In the genomic region with DNA sequence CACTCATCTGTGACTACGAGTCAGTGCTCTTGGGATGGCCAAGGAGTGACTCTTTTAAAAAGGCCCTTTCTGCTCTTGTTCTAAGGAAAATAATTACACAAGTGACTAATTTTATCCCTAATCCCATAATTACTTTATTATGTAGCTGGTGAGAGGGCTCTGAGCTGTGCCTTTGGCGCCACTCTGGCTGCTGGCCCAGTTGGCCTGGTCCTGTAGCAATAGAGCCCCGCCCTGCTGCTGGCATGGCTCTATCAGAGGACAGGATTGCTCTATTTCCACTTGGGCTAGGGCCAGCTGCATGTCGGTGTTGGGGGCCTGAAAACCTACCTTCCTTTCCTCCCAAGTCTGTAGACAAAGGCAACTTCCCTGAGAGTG, we compare ENCODE assay signal across 10 mouse cellular contexts. TPM values are rescaled to one million over a fixed set of nuclear protein-coding genes. Genes with fewer than 3 reads are reported as not detected.
DNase-seq lines count a peak whose midpoint lies in the region; ATAC-seq and TF ChIP-seq lines count a peak whose summit lies in the region.
"Had no signal": no experiment of that assay in that cellular context is flagged by ENCODE, and none has a peak within 500 bp of the region (broad histone marks: within the 10 kb centered on the region; RNA-seq: fewer than 3 reads in every experiment).

No protein-coding gene starts in this region.

- no peaks in the 10 kb centered on the region for H3K27me3 ChIP-seq in intestine, embryonic 15.5 days (replicated peaks)
- H3K27me3 ChIP-seq in intestine, postnatal 0 days (replicated peaks; ENCODE audit: control insufficient read depth, insufficient read depth, low read length) = no peaks in the 10 kb centered on the region
- H3K27me3 ChIP-seq in intestine, embryonic 16.5 days (replicated peaks; ENCODE audit: control insufficient read depth, insufficient read depth, low read length) = no peaks in the 10 kb centered on the region
- H3K27me3 ChIP-seq: midbrain, embryonic 15.5 days had no signal

- peak; percentile 37 for DNase-seq in 3T3-L1 (ENCODE audit: low read depth, low spot score)
- DNase-seq in Muller cell, postnatal 12 days (ENCODE audit: inconsistent ontology term) = peak; percentile 51
- no peak for DNase-seq in embryo, embryonic 10.5 days (ENCODE audit: low spot score)
- no peak for DNase-seq in layer of hippocampus, postnatal 14 days (ENCODE audit: low spot score in 2 of 2)
- DNase-seq: cerebellum, postnatal 36 days had no signal

- no peak overlapping the region for H3K9ac ChIP-seq in intestine, embryonic 15.5 days
- no peak overlapping the region for H3K9ac ChIP-seq in intestine, postnatal 0 days (ENCODE audit: low read depth, low read length)
- H3K9ac ChIP-seq in intestine, embryonic 16.5 days (ENCODE audit: low read depth, low read length) = no peak overlapping the region
- H3K9ac ChIP-seq: midbrain, embryonic 15.5 days had no signal

- no peak overlapping the region for H3K4me2 ChIP-seq in intestine, embryonic 15.5 days (replicated peaks)
- H3K4me2 ChIP-seq in intestine, postnatal 0 days (replicated peaks; ENCODE audit: low read depth) = no peak overlapping the region
- H3K4me2 ChIP-seq in intestine, embryonic 16.5 days (ENCODE audit: low read depth, low read length) = no peak overlapping the region
- H3K4me2 ChIP-seq: midbrain, embryonic 15.5 days had no signal

- peak; percentile 61; the same call in 1 of the 2 replicates for ATAC-seq in intestine, embryonic 15.5 days
- no peak for ATAC-seq in intestine, postnatal 0 days
- peak; percentile 65 for ATAC-seq in intestine, embryonic 16.5 days
- ATAC-seq: midbrain, embryonic 15.5 days had no signal

- H3K27ac ChIP-seq in intestine, embryonic 15.5 days = no peak overlapping the region
- no peak overlapping the region for H3K27ac ChIP-seq in intestine, postnatal 0 days (ENCODE audit: low read depth, low read length)
- H3K27ac ChIP-seq in intestine, embryonic 16.5 days (ENCODE audit: low read length) = no peak overlapping the region
- H3K27ac ChIP-seq: midbrain, embryonic 15.5 days had no signal

- no peaks in the 10 kb centered on the region for H3K36me3 ChIP-seq in intestine, embryonic 15.5 days
- no peaks in the 10 kb centered on the region; the same call in 1 of the 2 replicates for H3K36me3 ChIP-seq in intestine, postnatal 0 days (ENCODE audit: control insufficient read depth, insufficient read depth)
- no peaks in the 10 kb centered on the region for H3K36me3 ChIP-seq in intestine, embryonic 16.5 days (ENCODE audit: control insufficient read depth, insufficient read depth, low read length)
- H3K36me3 ChIP-seq: midbrain, embryonic 15.5 days had no signal

- no peak overlapping the region for H3K4me3 ChIP-seq in intestine, embryonic 15.5 days (replicated peaks)
- no peak overlapping the region for H3K4me3 ChIP-seq in intestine, postnatal 0 days (ENCODE audit: low read depth, low read length)
- no peak overlapping the region for H3K4me3 ChIP-seq in intestine, embryonic 16.5 days (ENCODE audit: low read length)
- H3K4me3 ChIP-seq: midbrain, embryonic 15.5 days had no signal

- no peak for TF ChIP-seq CTCF in intestine, postnatal 0 days (IDR thresholded peaks at IDR 0.05; ENCODE audit: low read depth)

- peaks cover 13% of the 10 kb centered on the region for H3K4me1 ChIP-seq in intestine, embryonic 15.5 days (replicated peaks)
- H3K4me1 ChIP-seq in intestine, postnatal 0 days (replicated peaks; ENCODE audit: control insufficient read depth, insufficient read depth, low read length) = no peaks in the 10 kb centered on the region
- H3K4me1 ChIP-seq in intestine, embryonic 16.5 days (ENCODE audit: control insufficient read depth, insufficient read depth, low read length) = peaks cover 20% of the 10 kb centered on the region

- no peaks in the 10 kb centered on the region for H3K9me3 ChIP-seq in intestine, embryonic 15.5 days
- no peaks in the 10 kb centered on the region for H3K9me3 ChIP-seq in intestine, postnatal 0 days (ENCODE audit: control insufficient read depth)
- H3K9me3 ChIP-seq in intestine, embryonic 16.5 days (ENCODE audit: control insufficient read depth, low read length) = no peaks in the 10 kb centered on the region
- H3K9me3 ChIP-seq: midbrain, embryonic 15.5 days had no signal

- 47% methylated on average over 4 of the region's 4 CpGs for WGBS in intestine, embryonic 15.5 days
- WGBS in intestine, postnatal 0 days = 29% methylated on average over 4 of the region's 4 CpGs
- 40% methylated on average over 4 of the region's 4 CpGs for WGBS in intestine, embryonic 16.5 days

RNA-seq across cellular contexts. Expression of a gene that starts 36.6 kb away (rescaled TPM):
- polyA plus RNA-seq in intestine, embryonic 15.5 days (2015; fragmentation: Nextera tagmentation; extraction: Ambion mirVana) = 1.9 and 2.4 TPM in 2 replicates
- polyA plus RNA-seq in intestine, postnatal 0 days (2015; fragmentation: Nextera tagmentation; extraction: Ambion mirVana) = 0.63 and 0.68 TPM in 2 replicates
- 1.7 and 2.0 TPM in 2 replicates for polyA plus RNA-seq in intestine, embryonic 16.5 days (2015; fragmentation: Nextera tagmentation; extraction: Ambion mirVana)
- 100 to 1,000 TPM; 299 to 316 TPM for total RNA-seq in layer of hippocampus, postnatal 14 days (2021)
- total RNA-seq: granulocyte monocyte progenitor cell, adult 5-6 weeks had no signal

Comparison
In these comparisons a context has a peak if more than half of its experiments do, and no peak if none do; other contexts are left out.
1. DNase-seq: peak in 3T3-L1 (single experiment) and Muller cell, postnatal 12 days (single experiment); none in embryo, embryonic 10.5 days (single experiment) and layer of hippocampus, postnatal 14 days (0 of 2).